Mouse (Mus musculus) brain, adult 2 months (tissue): Measurements from ENCODE around the gene Tfap4.
A peak's percentile ranks its signal among the peaks of the same experiment; 100 is the strongest.

Source experiments
- DNase-seq: peaks from one replicate; pipeline ENCODE4 v3.0.0; 2011; ENCODE audit warnings: low read depth, low spot score

Gene Tfap4

GRCm38 (mm10) chr16:4559715-4560144, at the start of gene Tfap4:
Tfap4 (minus strand) TSS chr16:4559854.
- DNase-seq, result peak; percentile 96

- DNase-seq, result no peak
Measured at GRCm38 (mm10) chr16:4608532-4609059, 48.9 kb upstream of the Tfap4 start.

GRCm38 (mm10) chr16:4607818-4608531, 48.3 kb upstream of the Tfap4 start:
- peak; percentile 90 for DNase-seq

GRCm38 (mm10) chr16:4606431-4607084, 46.9 kb upstream of the Tfap4 start:
- DNase-seq, result peak; percentile 50

DNA sequence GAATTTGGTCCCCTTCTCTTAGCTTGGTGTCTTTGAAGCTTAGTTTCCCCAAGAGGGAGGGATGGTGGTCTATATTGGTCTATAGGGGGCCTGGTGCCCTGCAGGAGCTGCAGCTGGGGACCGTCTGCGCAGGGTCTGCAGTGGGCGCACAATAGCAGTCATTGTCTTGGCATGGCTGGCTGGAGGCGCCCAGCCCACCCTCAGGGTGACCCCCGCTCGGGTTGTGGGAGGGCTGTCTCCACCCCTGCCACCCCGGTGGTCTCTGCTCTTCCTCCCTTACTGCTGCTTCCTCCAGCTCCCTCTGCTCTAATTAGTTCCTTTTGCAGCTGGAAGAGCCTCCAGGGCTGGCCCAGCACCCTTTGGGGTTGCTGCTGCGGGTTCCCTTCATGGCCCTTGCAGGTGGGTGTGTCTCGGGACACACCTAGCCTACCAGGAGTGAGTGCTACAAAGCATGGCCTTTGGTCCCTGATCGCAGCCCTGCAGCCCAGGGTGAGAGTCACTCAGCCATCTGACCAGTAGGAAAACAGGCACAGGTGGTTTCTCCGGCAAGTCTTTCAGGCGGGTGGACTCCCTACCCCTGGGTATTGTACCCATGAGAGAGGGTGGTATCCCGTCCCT, 46.0 kb upstream of the Tfap4 start:
- DNase-seq, result no peak

- no peak for DNase-seq
Measured at GRCm38 (mm10) chr16:4604293-4604837, 44.7 kb upstream of the Tfap4 start.

DNA sequence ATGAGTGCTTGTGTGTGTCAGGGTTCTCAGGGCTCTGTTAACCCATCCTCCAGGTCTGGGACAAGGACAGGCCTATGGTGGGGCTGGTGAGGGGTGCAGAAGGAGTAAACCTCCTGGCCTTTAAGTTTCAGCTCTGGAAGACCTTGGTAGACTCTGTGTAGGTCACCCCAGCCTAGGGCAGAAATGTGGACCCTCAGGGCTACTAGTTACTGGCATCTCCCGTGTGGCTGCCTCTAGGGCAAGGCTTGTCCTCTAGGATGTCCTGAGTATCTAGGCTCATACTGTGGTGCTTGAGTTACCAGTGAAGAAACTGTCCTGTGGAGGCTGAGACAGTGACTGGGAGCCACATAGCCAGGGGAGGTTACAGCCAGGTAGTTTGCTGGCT, 43.8 kb upstream of the Tfap4 start:
- DNase-seq, result no peak

DNA sequence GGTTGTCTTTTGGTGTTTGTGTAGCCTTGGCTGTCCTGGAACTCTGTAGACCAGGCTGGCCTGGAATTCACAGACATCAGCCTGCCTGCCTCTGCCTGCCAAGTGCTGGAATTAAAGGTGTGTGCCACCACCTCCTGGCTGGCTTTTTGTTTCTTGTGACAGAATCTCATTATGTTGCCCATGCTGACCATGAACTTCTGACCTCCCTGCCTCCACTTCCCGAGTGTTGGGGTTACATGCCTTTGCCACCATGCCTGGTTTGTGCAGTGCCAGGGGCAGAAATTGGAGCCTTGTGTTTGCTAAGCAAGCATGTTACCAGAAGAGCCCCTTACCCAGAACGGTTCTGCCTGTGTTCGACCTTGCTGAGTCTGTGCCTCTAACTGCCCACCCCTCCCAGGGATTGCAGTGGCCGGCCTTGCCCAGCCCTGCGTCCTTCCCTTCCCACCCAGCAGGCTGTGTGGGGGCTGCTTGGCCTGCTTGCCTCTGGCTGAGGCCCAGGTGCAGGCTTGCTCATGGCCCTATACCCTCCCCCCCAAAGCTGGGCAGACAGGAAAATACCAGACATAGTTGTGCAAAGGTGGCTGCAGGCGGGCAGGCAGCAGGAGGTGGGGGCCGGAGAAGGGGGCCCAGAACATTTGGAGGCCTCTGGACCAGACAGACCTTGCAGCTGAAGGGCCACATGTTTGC, 43.3 kb upstream of the Tfap4 start:
- no peak for DNase-seq

GRCm38 (mm10) chr16:4602189-4602588, 42.5 kb upstream of the Tfap4 start:
- no peak for DNase-seq

- DNase-seq, result no peak
Measured at GRCm38 (mm10) chr16:4600701-4601310, 41.2 kb upstream of the Tfap4 start.

- no peak for DNase-seq
Measured at GRCm38 (mm10) chr16:4599616-4600015, 40.0 kb upstream of the Tfap4 start.

- DNase-seq, result peak; percentile 29
Measured at GRCm38 (mm10) chr16:4598891-4599543, 39.4 kb upstream of the Tfap4 start.

GRCm38 (mm10) chr16:4598041-4598440, 38.4 kb upstream of the Tfap4 start:
- no peak for DNase-seq

DNA sequence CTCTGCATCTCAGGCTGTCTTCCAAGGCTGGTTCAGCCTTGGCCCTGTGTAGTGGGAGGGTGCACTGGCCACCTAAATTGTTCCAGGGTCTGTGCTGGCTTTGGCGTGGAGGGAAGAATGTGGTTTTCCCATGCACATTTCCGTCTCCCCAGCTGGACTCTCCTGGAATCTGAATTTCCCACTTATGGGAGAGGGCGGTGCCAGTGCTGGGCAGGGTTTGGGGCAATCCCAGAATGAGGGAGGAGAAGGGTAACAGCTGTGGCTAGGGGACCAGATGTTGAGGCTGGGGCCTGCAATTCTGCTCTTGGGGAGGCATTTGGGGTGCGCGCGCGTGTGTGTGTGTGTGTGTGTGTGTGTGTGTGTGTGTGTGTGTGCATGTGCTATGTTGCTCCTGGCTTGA, 37.6 kb upstream of the Tfap4 start:
- DNase-seq, result no peak

- DNase-seq, result no peak
Measured at GRCm38 (mm10) chr16:4596836-4597235, 37.2 kb upstream of the Tfap4 start.

GRCm38 (mm10) chr16:4596141-4596728, 36.6 kb upstream of the Tfap4 start:
- no peak for DNase-seq

- peak; percentile 20 for DNase-seq
Measured at GRCm38 (mm10) chr16:4595527-4595963, 35.9 kb upstream of the Tfap4 start.

GRCm38 (mm10) chr16:4594814-4595526, 35.3 kb upstream of the Tfap4 start:
- no peak for DNase-seq

GRCm38 (mm10) chr16:4593971-4594813, 34.5 kb upstream of the Tfap4 start, which contains the start of gene Glis2:
Glis2 (plus strand) TSS chr16:4594713.
- peak; percentile 78 for DNase-seq
